Mouse (Mus musculus) cortical plate, adult 2 months (tissue): ENCODE results near the gene Gjb6.

Experiments used
- CTCF ChIP-seq: fragments of 200-500 bp; IDR thresholded peaks from 2 replicates; pipeline ENCODE4 v1.5.1; 2011; ENCODE audit warnings: mild to moderate bottlenecking, control low read depth, low read length; ENCODE audit not compliant: insufficient read depth; ENCODE audit errors: extremely low read depth
- POLR2A ChIP-seq: fragments of 200-500 bp; IDR thresholded peaks from 2 replicates; pipeline ENCODE4 v1.6.1; 2011; ENCODE audit warnings: mild to moderate bottlenecking, low read length, control low read depth; ENCODE audit not compliant: insufficient read depth; ENCODE audit errors: extremely low read depth

DNA sequence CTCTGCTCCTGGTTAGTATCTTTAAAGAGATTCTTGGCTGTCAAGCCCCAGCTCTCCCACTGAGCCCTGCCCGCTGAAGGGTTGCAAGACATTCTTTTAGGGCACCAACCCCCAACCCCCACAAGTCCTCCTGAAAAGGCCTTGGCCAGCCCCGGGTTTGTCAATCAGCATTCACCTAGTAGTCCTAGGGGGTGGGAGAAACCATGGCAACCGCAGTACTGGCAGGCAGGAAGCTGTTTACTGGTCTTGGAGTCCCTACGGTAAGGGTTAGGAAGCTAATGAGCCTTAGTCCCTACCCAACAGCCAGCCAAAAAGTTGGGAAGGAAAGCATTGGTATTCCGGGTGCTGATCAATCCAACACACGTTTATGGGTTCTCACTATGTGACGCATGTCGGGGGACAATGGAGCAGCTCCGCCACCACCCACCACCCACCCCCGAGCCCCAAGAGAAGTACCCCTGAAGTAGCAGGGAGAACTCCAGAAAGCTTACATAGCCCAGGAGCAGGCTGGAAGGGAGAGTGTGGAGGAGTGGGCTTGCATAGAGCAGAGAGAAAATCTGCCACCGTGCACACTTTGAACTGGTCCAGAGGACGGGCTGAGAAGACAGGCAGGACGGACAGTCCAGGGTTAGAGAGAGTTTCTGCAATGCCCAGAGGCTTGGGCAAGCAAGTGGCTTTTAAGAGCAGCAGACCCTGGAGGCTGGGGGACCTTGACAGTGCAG, 17.4 kb downstream of the Gjb6 start, which contains the start of gene Gm4491:
- TF ChIP-seq CTCF, result no peak
- TF ChIP-seq POLR2A, result no peak
